Mouse (Mus musculus): ENCODE measurements around the gene Akap2. TPM values are rescaled to one million over a fixed set of nuclear protein-coding genes. Genes with fewer than 3 reads are reported as not detected.
"Not testable (repeated sequence)": the region's sequence is repeated elsewhere in the genome, so short reads cannot be mapped to it uniquely, and the experiment has no call there.

Akap2 gene
- polyA plus RNA-seq, 2 experiments = 0.76 to 1.5 TPM

GRCm38 (mm10) chr4:57885186-57885585 is 167.7 kb downstream of the Akap2 start:
- H3K27ac ChIP-seq = no peak overlapping the region
- H3K4me2 ChIP-seq (ENCODE audit: low read depth) = no peak overlapping the region
- H3K9me3 ChIP-seq (ENCODE audit: control insufficient read depth, low read length) = no peaks in the 10 kb centered on the region
- no peak overlapping the region for H3K4me3 ChIP-seq (ENCODE audit: insufficient read depth in 1 of 2, low read depth in 2 of 2, low read length in 2 of 2)
- H3K9ac ChIP-seq (replicated peaks) = no peak overlapping the region
- DNase-seq (ENCODE audit: low read depth in 3 of 3, low spot score in 3 of 3) = no peak
- 46% methylated on average over 2 of the region's 2 CpGs for WGBS (ENCODE audit: insufficient replicate concordance)
- H3K4me1 ChIP-seq (replicated peaks; ENCODE audit: control insufficient read depth in 2 of 2, insufficient read depth in 2 of 2, low read length in 1 of 2) = no peaks in the 10 kb centered on the region
- no peaks in the 10 kb centered on the region for H3K27me3 ChIP-seq (ENCODE audit: control insufficient read depth, insufficient read depth, low read length)
- no peak for ATAC-seq (ENCODE audit: insufficient read depth)
- TF ChIP-seq EP300 (IDR thresholded peaks at IDR 0.05; ENCODE audit: low read depth) = no peak
- TF ChIP-seq CTCF (IDR thresholded peaks at IDR 0.05; ENCODE audit: low read depth) = no peak
- no peaks in the 10 kb centered on the region for H3K36me3 ChIP-seq (replicated peaks; ENCODE audit: control insufficient read depth, insufficient read depth, low read depth)

DNA sequence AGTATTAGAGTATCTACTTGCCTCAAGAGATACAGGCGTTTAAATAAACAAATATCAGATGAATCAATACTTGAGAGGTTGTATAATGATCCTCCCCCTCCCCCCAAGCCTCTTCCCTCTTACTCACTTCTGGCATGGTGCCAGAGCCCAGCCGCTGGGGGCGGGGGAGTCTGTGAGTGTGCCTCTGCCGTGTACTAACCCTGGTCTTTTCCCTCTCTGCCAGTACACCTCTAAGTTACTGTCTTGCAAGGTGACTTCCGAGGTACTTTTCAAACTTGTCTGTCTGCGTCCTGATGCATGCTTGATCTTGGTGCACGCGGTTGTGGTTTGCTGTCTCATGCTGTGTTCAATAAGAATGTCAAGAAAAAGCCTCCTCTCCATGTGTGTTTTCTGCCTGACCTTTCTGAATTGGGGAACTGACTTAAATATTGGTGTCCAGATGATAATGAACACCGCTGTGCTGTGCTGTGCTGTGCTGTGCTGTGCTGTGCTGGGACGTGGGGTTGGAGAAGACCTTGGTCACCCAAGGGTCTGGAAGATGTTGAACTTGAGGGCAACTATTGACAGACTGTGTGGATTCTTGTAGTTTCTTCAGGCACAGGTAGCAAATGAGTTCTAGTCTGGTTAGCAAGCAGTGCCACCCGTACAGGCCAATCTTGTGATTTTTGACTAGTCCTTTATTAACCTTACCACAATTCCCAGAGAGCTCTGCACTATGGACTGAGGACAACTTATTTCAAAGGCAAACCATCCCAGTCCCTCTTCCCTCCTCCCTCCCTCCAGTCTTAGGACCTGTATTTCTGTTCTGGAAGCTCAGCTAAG is 168.8 kb downstream of the Akap2 start:
- H3K27ac ChIP-seq = no peak overlapping the region

DNA sequence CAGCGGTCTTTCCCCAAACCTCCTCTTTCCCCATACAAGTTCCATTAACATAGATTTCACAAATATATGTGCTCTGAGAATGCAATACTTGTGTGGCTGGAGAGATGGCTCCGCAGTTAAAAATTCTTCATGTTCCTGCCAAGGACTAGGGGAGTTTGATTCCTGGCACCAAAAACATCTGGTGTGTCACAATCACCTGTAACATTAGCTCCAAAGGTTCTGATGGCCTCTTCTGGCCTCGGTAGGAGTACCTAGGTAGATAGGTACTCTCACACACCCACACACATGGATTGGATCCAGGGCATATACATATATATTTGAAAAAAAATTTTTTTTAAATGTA is 169.4 kb downstream of the Akap2 start:
- H3K27me3 ChIP-seq (ENCODE audit: control insufficient read depth, insufficient read depth, low read length) = no peaks in the 10 kb centered on the region
- H3K9me3 ChIP-seq (ENCODE audit: control insufficient read depth, low read length) = no peaks in the 10 kb centered on the region
- H3K4me1 ChIP-seq (replicated peaks; ENCODE audit: control insufficient read depth in 2 of 2, insufficient read depth in 2 of 2, low read length in 1 of 2) = no peaks in the 10 kb centered on the region
- no peak overlapping the region for H3K4me3 ChIP-seq (ENCODE audit: insufficient read depth in 1 of 2, low read depth in 2 of 2, low read length in 2 of 2)
- H3K36me3 ChIP-seq (replicated peaks; ENCODE audit: control insufficient read depth, insufficient read depth, low read depth) = no peaks in the 10 kb centered on the region
- TF ChIP-seq EP300 (IDR thresholded peaks at IDR 0.05; ENCODE audit: low read depth) (no peak), CTCF (IDR thresholded peaks at IDR 0.05; ENCODE audit: low read depth) (no peak)
- no peak overlapping the region for H3K4me2 ChIP-seq (ENCODE audit: low read depth)
- no peak overlapping the region for H3K9ac ChIP-seq (replicated peaks)
- no peak overlapping the region for H3K27ac ChIP-seq
- DNase-seq (ENCODE audit: low read depth in 3 of 3, low spot score in 3 of 3) (no peak), ATAC-seq (ENCODE audit: insufficient read depth) (no peak)
- WGBS (ENCODE audit: insufficient replicate concordance) = 75% methylated on average over 3 of the region's 3 CpGs

More for the DNA sequence above, 168.8 kb downstream of the Akap2 start:
- no peak overlapping the region for H3K4me3 ChIP-seq (ENCODE audit: insufficient read depth in 1 of 2, low read depth in 2 of 2, low read length in 2 of 2)
- ATAC-seq (ENCODE audit: insufficient read depth) (no peak), DNase-seq (ENCODE audit: low read depth in 3 of 3, low spot score in 3 of 3) (no peak)
- H3K36me3 ChIP-seq (replicated peaks; ENCODE audit: control insufficient read depth, insufficient read depth, low read depth) = no peaks in the 10 kb centered on the region
- TF ChIP-seq CTCF (IDR thresholded peaks at IDR 0.05; ENCODE audit: low read depth) = no peak
- no peaks in the 10 kb centered on the region for H3K9me3 ChIP-seq (ENCODE audit: control insufficient read depth, low read length)
- no peaks in the 10 kb centered on the region for H3K4me1 ChIP-seq (replicated peaks; ENCODE audit: control insufficient read depth in 2 of 2, insufficient read depth in 2 of 2, low read length in 1 of 2)
- H3K27me3 ChIP-seq (ENCODE audit: control insufficient read depth, insufficient read depth, low read length) = no peaks in the 10 kb centered on the region
- H3K9ac ChIP-seq (replicated peaks) = no peak overlapping the region
- H3K4me2 ChIP-seq (ENCODE audit: low read depth) = no peak overlapping the region
- 22% methylated on average over 11 of the region's 11 CpGs for WGBS (ENCODE audit: insufficient replicate concordance)

DNA sequence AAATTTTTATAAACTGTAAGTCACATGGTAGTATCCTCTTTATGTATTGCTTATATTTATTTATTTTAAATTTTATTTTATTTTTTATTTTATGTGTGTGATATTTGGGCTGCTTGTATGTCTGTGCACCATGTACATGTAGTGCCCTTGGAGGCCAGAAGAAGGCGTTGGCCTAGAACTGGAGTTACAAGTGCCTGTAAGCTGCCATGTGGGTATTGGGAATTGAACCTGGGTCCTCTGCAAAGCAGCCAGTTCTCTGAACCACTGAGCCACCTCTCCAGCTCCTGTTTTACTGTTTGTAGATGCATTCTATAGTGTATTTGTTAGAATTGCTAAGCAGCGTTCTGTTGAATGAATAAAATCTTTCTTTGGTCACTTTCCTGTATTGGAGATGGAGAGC is 170.8 kb downstream of the Akap2 start:
- ATAC-seq (ENCODE audit: insufficient read depth) = no peak
- no peaks in the 10 kb centered on the region for H3K36me3 ChIP-seq (replicated peaks; ENCODE audit: control insufficient read depth, insufficient read depth, low read depth)
- 62% methylated on average over 2 of the region's 2 CpGs for WGBS (ENCODE audit: insufficient replicate concordance)

DNA sequence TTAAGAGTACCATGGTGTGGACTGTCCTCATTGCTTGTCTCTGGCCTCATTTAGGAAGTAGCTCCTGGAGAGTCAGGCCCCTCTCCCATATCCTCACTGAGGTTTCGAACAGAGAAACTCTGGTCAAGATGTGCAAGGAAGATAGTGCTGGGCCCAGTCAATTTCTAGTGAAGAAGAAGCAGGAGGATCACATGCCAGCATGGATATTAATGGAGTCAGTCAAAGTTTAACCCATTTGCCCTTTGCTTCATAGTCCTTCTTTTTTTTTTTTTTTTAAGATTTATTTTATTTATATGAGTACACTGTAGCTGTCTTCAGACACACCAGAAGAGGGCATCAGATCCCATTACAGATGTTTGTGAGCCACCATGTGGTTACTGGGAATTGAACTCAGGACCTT is 171.5 kb downstream of the Akap2 start:
- not testable (repeated sequence) for ATAC-seq (ENCODE audit: insufficient read depth); DNase-seq (ENCODE audit: low read depth in 3 of 3, low spot score in 3 of 3); H3K36me3 ChIP-seq (replicated peaks; ENCODE audit: control insufficient read depth, insufficient read depth, low read depth); H3K27ac ChIP-seq; H3K4me2 ChIP-seq (ENCODE audit: low read depth); H3K4me3 ChIP-seq (ENCODE audit: insufficient read depth in 1 of 2, low read depth in 2 of 2, low read length in 2 of 2); H3K9me3 ChIP-seq (ENCODE audit: control insufficient read depth, low read length); H3K9ac ChIP-seq (replicated peaks); H3K4me1 ChIP-seq (replicated peaks; ENCODE audit: control insufficient read depth in 2 of 2, insufficient read depth in 2 of 2, low read length in 1 of 2); H3K27me3 ChIP-seq (ENCODE audit: control insufficient read depth, insufficient read depth, low read length)
- WGBS (ENCODE audit: insufficient replicate concordance) = 39% methylated on average over 1 of the region's 1 CpGs

More for the DNA sequence above, 170.8 kb downstream of the Akap2 start:
- Histone ChIP-seq H3K4me3 (ENCODE audit: insufficient read depth in 1 of 2, low read depth in 2 of 2, low read length in 2 of 2) (no peak overlapping the region), H3K9me3 (ENCODE audit: control insufficient read depth, low read length) (no peaks in the 10 kb centered on the region), H3K9ac (replicated peaks) (no peak overlapping the region), H3K4me2 (ENCODE audit: low read depth) (no peak overlapping the region), H3K4me1 (replicated peaks; ENCODE audit: control insufficient read depth in 2 of 2, insufficient read depth in 2 of 2, low read length in 1 of 2) (no peaks in the 10 kb centered on the region), H3K27ac (no peak overlapping the region), H3K27me3 (ENCODE audit: control insufficient read depth, insufficient read depth, low read length) (no peaks in the 10 kb centered on the region)
- TF ChIP-seq CTCF (IDR thresholded peaks at IDR 0.05; ENCODE audit: low read depth) = no peak
- TF ChIP-seq EP300 (IDR thresholded peaks at IDR 0.05; ENCODE audit: low read depth) = no peak
- no peak for DNase-seq (ENCODE audit: low read depth in 3 of 3, low spot score in 3 of 3)

All from liver, embryonic 14.5 days (tissue).